Mouse (Mus musculus) forebrain, postnatal 0 days (tissue): ENCODE measurements around the gene Nsl1. TPM values are rescaled to one million over a fixed set of nuclear protein-coding genes. Genes with fewer than 3 reads are reported as not detected.

Source experiments
- ATAC-seq: fragments of 200-750 bp; cut with Nextera tagmentation; 2 replicates; pipeline ENCODE4 v1.8.0; 2017; ENCODE audit warnings: mild to moderate bottlenecking, moderate library complexity
- DNase-seq: peaks from one replicate; pipeline ENCODE4 v3.0.0-alpha.2; 2015
- H3K27ac ChIP-seq: fragments of 300-500 bp; sonication (generic); 2 replicates; pipeline ENCODE4 v1.5.1; 2014; ENCODE audit warnings: low read depth, mild to moderate bottlenecking, antibody characterized with exemption, low read length, moderate library complexity, mixed read lengths
- H3K27me3 ChIP-seq: fragments of 300-500 bp; sonication (generic); 2 replicates; pipeline ENCODE4 v1.6.1; 2014; ENCODE audit warnings: mild to moderate bottlenecking, low read length, mixed read lengths; ENCODE audit not compliant: insufficient read depth
- H3K36me3 ChIP-seq: fragments of 300-500 bp; sonication (generic); 2 replicates; pipeline ENCODE4 v1.6.1; 2014; ENCODE audit warnings: mild to moderate bottlenecking, moderate library complexity; ENCODE audit not compliant: insufficient read depth
- H3K4me1 ChIP-seq: fragments of 300-500 bp; sonication (generic); 2 replicates; pipeline ENCODE4 v1.6.1; 2014; ENCODE audit warnings: antibody characterized with exemption; ENCODE audit not compliant: insufficient read depth
- H3K4me2 ChIP-seq: fragments of 300-500 bp; sonication (generic); 2 replicates; pipeline ENCODE4 v1.6.1; 2014; ENCODE audit warnings: low read depth, mild to moderate bottlenecking, moderate library complexity
- H3K4me3 ChIP-seq: fragments of 300-500 bp; sonication (generic); 2 replicates; pipeline ENCODE4 v1.5.1; 2014; ENCODE audit warnings: low read depth, low read length, mixed read lengths
- H3K9ac ChIP-seq: fragments of 300-500 bp; sonication (generic); 2 replicates; pipeline ENCODE4 v1.6.1; 2014; ENCODE audit warnings: mild to moderate bottlenecking
- H3K9me3 ChIP-seq: fragments of 300-500 bp; sonication (generic); 2 replicates; pipeline ENCODE4 v1.6.1; 2016; ENCODE audit warnings: low read length
- CTCF ChIP-seq: sonication (generic); IDR thresholded peaks from 2 replicates; pipeline ENCODE4 v1.5.1; 2016; ENCODE audit warnings: antibody characterized with exemption, control low read depth, low read depth
- WGBS: fragments of 180-500 bp; shearing (Covaris S2); extraction: QIAGEN DNeasy Blood & Tissue Kit; methylation state at CpG from one replicate; pipeline ENCODE4 v1.1.7; 2014; 5-methylcytosine and 5-hydroxymethylcytosine counted together
- polyA plus RNA-seq: library from polyadenylated mRNA; unstranded; fragments of >200 nt; fragmentation: Nextera tagmentation; extraction: Ambion mirVana; gene quantifications from 2 replicates; pipeline ENCODE4 v1.2.1, GENCODE M21; 2015
- total RNA-seq: library from RNA; depleted of rRNA; stranded (reverse); fragments of >200 nt; gene quantifications from 2 replicates; pipeline ENCODE4 v1.2.3, GENCODE M21; 2014

The Nsl1 gene
- total and polyA plus RNA-seq, 2 experiments from 2014 or later, result 2.5 to 4.7 TPM

DNA sequence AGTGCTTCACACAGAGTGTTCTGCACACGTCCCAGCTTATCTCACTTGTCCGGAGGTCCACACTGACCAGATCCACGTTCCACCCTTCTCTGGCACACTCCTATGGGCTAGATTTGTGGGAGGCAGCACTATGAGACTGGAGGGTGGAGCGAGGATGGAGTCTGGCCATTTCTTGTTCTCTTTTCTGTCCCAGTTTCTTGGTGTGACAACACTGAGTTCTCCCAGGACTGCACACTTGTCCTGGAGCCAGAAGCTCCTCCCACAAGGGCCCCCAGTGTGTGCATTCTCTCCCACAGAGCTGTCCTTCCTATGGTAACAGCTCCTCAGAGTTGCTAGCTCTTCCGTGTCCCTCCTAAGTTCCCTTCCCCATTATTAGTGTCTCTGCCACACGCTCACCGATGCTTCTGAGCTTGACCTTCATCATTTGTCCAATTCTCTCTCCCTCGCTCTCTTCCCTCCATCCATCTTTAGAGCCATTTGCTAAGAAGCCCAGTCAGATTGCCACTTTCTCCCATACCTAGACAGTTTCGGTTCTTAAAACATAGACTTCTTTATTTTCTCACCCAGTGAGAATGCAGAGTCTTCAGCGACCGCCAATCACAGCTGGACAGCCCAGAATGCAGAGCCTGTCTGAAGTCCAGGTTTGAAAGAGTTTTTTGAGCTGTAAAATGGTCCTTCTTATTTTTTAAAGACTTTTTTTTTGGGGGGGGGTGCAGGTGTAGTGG lies 52.9 kb downstream of the Nsl1 start:
- Histone ChIP-seq H3K9me3 (no peaks in the 10 kb centered on the region), H3K36me3 (no peaks in the 10 kb centered on the region), H3K4me1 (no peaks in the 10 kb centered on the region), H3K4me2 (no peak overlapping the region), H3K27me3 (no peaks in the 10 kb centered on the region), H3K9ac (no peak overlapping the region), H3K27ac (no peak overlapping the region), H3K4me3 (no peak overlapping the region)
- 74% methylated on average over 11 of the region's 11 CpGs for WGBS
- no peak for DNase-seq
- ATAC-seq, result no peak
- TF ChIP-seq CTCF, result no peak

GRCm38 (mm10) chr1:191122744-191123143 lies 59.9 kb downstream of the Nsl1 start:
- DNase-seq (no peak), ATAC-seq (no peak)
- Histone ChIP-seq H3K27me3 (peaks cover 3% of the 10 kb centered on the region; the same call in 1 of the 2 replicates), H3K4me3 (no peak overlapping the region), H3K4me1 (0 out of 2 replicates have a peak, but pooled peaks cover 4% of the 10 kb centered on the region), H3K9ac (no peak overlapping the region), H3K4me2 (no peak overlapping the region), H3K36me3 (no peaks in the 10 kb centered on the region), H3K27ac (no peak overlapping the region), H3K9me3 (no peaks in the 10 kb centered on the region)
- TF ChIP-seq CTCF, result no peak
- WGBS, result 51% methylated on average over 3 of the region's 3 CpGs

- DNase-seq, result no peak
- 84% methylated on average over 2 of the region's 2 CpGs for WGBS
- Histone ChIP-seq H3K36me3 (no peaks in the 10 kb centered on the region), H3K4me1 (0 out of 2 replicates have a peak, but pooled peaks cover 4% of the 10 kb centered on the region), H3K9ac (no peak overlapping the region), H3K27me3 (peaks cover 3% of the 10 kb centered on the region; the same call in 1 of the 2 replicates), H3K4me2 (no peak overlapping the region), H3K9me3 (no peaks in the 10 kb centered on the region), H3K27ac (no peak overlapping the region), H3K4me3 (no peak overlapping the region)
- no peak for TF ChIP-seq CTCF
- ATAC-seq, result no peak
Measured at GRCm38 (mm10) chr1:191123696-191124095, 60.9 kb downstream of the Nsl1 start.

- TF ChIP-seq CTCF, result no peak
- Histone ChIP-seq H3K4me2 (no peak overlapping the region), H3K36me3 (no peaks in the 10 kb centered on the region), H3K9ac (no peak overlapping the region), H3K27ac (no peak overlapping the region), H3K4me3 (no peak overlapping the region), H3K27me3 (peaks cover 3% of the 10 kb centered on the region; the same call in 1 of the 2 replicates), H3K9me3 (no peaks in the 10 kb centered on the region), H3K4me1 (0 out of 2 replicates have a peak, but pooled peaks cover 4% of the 10 kb centered on the region)
- DNase-seq, result no peak
- ATAC-seq, result no peak
- 68% methylated on average over 4 of the region's 4 CpGs for WGBS
Measured at GRCm38 (mm10) chr1:191124288-191124687, 61.5 kb downstream of the Nsl1 start.

- Histone ChIP-seq H3K36me3 (no peaks in the 10 kb centered on the region), H3K27me3 (peaks cover 3% of the 10 kb centered on the region; the same call in 1 of the 2 replicates), H3K4me3 (peak overlapping the region; percentile 18), H3K9ac (no peak overlapping the region), H3K4me1 (0 out of 2 replicates have a peak, but pooled peaks cover 4% of the 10 kb centered on the region), H3K27ac (no peak overlapping the region), H3K4me2 (peak overlapping the region; percentile 44), H3K9me3 (0 out of 2 replicates have a peak, but pooled peaks cover 2% of the 10 kb centered on the region)
- peak; percentile 70 for TF ChIP-seq CTCF
- DNase-seq, result peak; percentile 26
- WGBS, result 19% methylated on average over 38 of the region's 38 CpGs
- ATAC-seq, result peak; percentile 78
Measured at GRCm38 (mm10) chr1:191125811-191126638, 63.2 kb downstream of the Nsl1 start.

DNA sequence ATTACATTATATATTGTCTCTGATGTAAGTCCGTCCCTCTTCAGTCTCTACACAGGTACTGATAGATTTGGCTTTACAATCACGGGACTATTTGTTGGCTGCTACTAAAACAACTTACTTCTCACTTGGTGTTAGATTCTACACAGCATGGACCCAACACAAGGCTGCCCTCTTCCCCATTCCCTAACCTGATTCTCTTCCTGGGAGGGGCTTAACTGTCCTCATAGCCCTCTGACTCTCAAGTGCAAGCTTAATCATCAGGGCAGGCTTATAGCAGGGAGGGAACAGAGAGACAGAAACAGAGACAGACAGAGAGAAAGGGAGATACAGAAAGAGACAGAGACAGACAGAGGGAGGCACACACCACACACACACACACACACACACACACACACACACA lies 68.9 kb downstream of the Nsl1 start:
- H3K9ac ChIP-seq, result no peak overlapping the region
- no peaks in the 10 kb centered on the region for H3K36me3 ChIP-seq
- no peak overlapping the region for H3K27ac ChIP-seq
- H3K27me3 ChIP-seq, result no peaks in the 10 kb centered on the region
- WGBS, result 94% methylated on average over 2 of the region's 2 CpGs
- ATAC-seq (no peak), DNase-seq (no peak)
- H3K4me2 ChIP-seq, result no peak overlapping the region
- TF ChIP-seq CTCF, result no peak
- H3K4me3 ChIP-seq, result no peak overlapping the region
- 0 out of 2 replicates have a peak, but pooled peaks cover 2% of the 10 kb centered on the region for H3K9me3 ChIP-seq
- no peaks in the 10 kb centered on the region for H3K4me1 ChIP-seq
